Mouse (Mus musculus) cortical plate, adult 2 months (tissue): ENCODE results near the gene Spatc1l.

Source experiments
- CTCF ChIP-seq: fragments of 200-500 bp; IDR thresholded peaks from 2 replicates; pipeline ENCODE4 v1.5.1; 2011; ENCODE audit warnings: mild to moderate bottlenecking, control low read depth, low read length; ENCODE audit not compliant: insufficient read depth; ENCODE audit errors: extremely low read depth
- POLR2A ChIP-seq: fragments of 200-500 bp; IDR thresholded peaks from 2 replicates; pipeline ENCODE4 v1.6.1; 2011; ENCODE audit warnings: mild to moderate bottlenecking, low read length, control low read depth; ENCODE audit not compliant: insufficient read depth; ENCODE audit errors: extremely low read depth

GRCm38 (mm10) chr10:76561972-76562371, at the start of gene Spatc1l:
- no peak for TF ChIP-seq POLR2A
- TF ChIP-seq CTCF = no peak
